Mouse (Mus musculus) macrophage (primary cell): ENCODE data around the gene Commd1. TPM values are rescaled to one million over a fixed set of nuclear protein-coding genes. Genes with fewer than 3 reads are reported as not detected.

ENCODE experiments used
- H3K27ac ChIP-seq: fragments of 350-480 bp; formaldehyde crosslinking; 2 replicates; pipeline ENCODE4 v1.9.0; 2021
- H3K36me3 ChIP-seq: fragments of 350-480 bp; formaldehyde crosslinking; 2 replicates; pipeline ENCODE4 v1.9.0; 2021; ENCODE audit errors: inconsistent target
- H3K4me3 ChIP-seq: fragments of 350-480 bp; formaldehyde crosslinking; 2 replicates; pipeline ENCODE4 v1.9.0; 2021; ENCODE audit errors: inconsistent target
- H3K79me2 ChIP-seq: fragments of 350-480 bp; formaldehyde crosslinking; 2 replicates; pipeline ENCODE4 v1.9.0; 2021; ENCODE audit errors: inconsistent target
- WGBS: methylation state at CpG from one replicate; pipeline ENCODE4 v1.1.7; 2026; ENCODE audit warnings: inconsistent platforms; ENCODE audit not compliant: missing documents; 5-methylcytosine and 5-hydroxymethylcytosine counted together
- polyA plus RNA-seq: library from polyadenylated mRNA; stranded (reverse); fragments of 250-400 nt; gene quantifications from 3 replicates; pipeline ENCODE4 v1.2.4, GENCODE M21; 2018; ENCODE audit warnings: inconsistent platforms

Gene Commd1
- polyA plus RNA-seq, 1 experiment from 2014 or later: 67.8 TPM

GRCm38 (mm10) chr11:23007481-23008180 is 25.4 kb upstream of the Commd1 start, which contains the start of gene Fam161a:
TSS of gene Fam161a (plus strand) at chr11:23007531.
- Histone ChIP-seq H3K79me2 (no peaks in the 10 kb centered on the region), H3K4me3 (peak within 1 kb of the TSS; percentile 63), H3K36me3 (peaks cover 19% of the 10 kb centered on the region), H3K27ac (peak within 1 kb of the TSS; percentile 57)
- 2% methylated on average over 22 of the region's 22 CpGs for WGBS

GRCm38 (mm10) chr11:23007166-23007480 is 24.9 kb upstream of the Commd1 start:
- Histone ChIP-seq H3K4me3 (peak overlapping the region; percentile 63), H3K27ac (peak overlapping the region; percentile 57; the same call in 1 of the 2 replicates), H3K36me3 (peaks cover 24% of the 10 kb centered on the region), H3K79me2 (no peaks in the 10 kb centered on the region)
- 6% methylated on average over 6 of the region's 6 CpGs for WGBS

- Histone ChIP-seq H3K4me3 (no peak overlapping the region), H3K79me2 (no peaks in the 10 kb centered on the region), H3K36me3 (peaks cover 42% of the 10 kb centered on the region), H3K27ac (no peak overlapping the region)
- 92% methylated on average over 1 of the region's 1 CpGs for WGBS
These were observed 23.1 kb upstream of the Commd1 start for GRCm38 (mm10) chr11:23005276-23005675.

GRCm38 (mm10) chr11:22998308-22998707 is 16.1 kb upstream of the Commd1 start:
- Histone ChIP-seq H3K4me3 (no peak overlapping the region), H3K79me2 (peaks cover 33% of the 10 kb centered on the region), H3K36me3 (peaks cover 88% of the 10 kb centered on the region), H3K27ac (no peak overlapping the region)
- WGBS: 77% methylated on average over 1 of the region's 1 CpGs

- peaks cover 64% of the 10 kb centered on the region for H3K36me3 ChIP-seq
- 96% methylated on average over 4 of the region's 4 CpGs for WGBS
- H3K27ac ChIP-seq: no peak overlapping the region
- H3K4me3 ChIP-seq: no peak overlapping the region
- H3K79me2 ChIP-seq: peaks cover 61% of the 10 kb centered on the region
These were observed 13.3 kb upstream of the Commd1 start for GRCm38 (mm10) chr11:22995461-22995860.

- Histone ChIP-seq H3K36me3 (peaks cover 52% of the 10 kb centered on the region), H3K27ac (no peak overlapping the region), H3K4me3 (no peak overlapping the region), H3K79me2 (peaks cover 61% of the 10 kb centered on the region)
- 100% methylated on average over 2 of the region's 2 CpGs for WGBS
These were observed 12.1 kb upstream of the Commd1 start for GRCm38 (mm10) chr11:22994271-22994670.

- peaks cover 25% of the 10 kb centered on the region for H3K36me3 ChIP-seq
- WGBS: 17% methylated on average over 14 of the region's 14 CpGs
- peak overlapping the region; percentile 78 for H3K4me3 ChIP-seq
- H3K27ac ChIP-seq: peak overlapping the region; percentile 33
- peaks cover 57% of the 10 kb centered on the region for H3K79me2 ChIP-seq
These were observed 9.1 kb upstream of the Commd1 start for GRCm38 (mm10) chr11:22991218-22991835.

- 0% methylated on average over 64 of the region's 66 CpGs for WGBS
- H3K36me3 ChIP-seq: peaks cover 18% of the 10 kb centered on the region; the same call in 1 of the 2 replicates
These were observed 8.4 kb upstream of the Commd1 start, which contains the start of gene Cct4 for GRCm38 (mm10) chr11:22990393-22991126. TSS of gene Cct4 (plus strand) at chr11:22990519.

GRCm38 (mm10) chr11:22989786-22990185 is 7.6 kb upstream of the Commd1 start:
- Histone ChIP-seq H3K27ac (peak overlapping the region; percentile 46), H3K36me3 (peaks cover 13% of the 10 kb centered on the region; the same call in 1 of the 2 replicates), H3K79me2 (peaks cover 43% of the 10 kb centered on the region), H3K4me3 (peak overlapping the region; percentile 28)
- 75% methylated on average over 1 of the region's 1 CpGs for WGBS

More at GRCm38 (mm10) chr11:22990393-22991126, 8.4 kb upstream of the Commd1 start, which contains the start of gene Cct4:
- peak within 1 kb of the TSS; percentile 46 for H3K27ac ChIP-seq
- H3K4me3 ChIP-seq: peak within 1 kb of the TSS; percentile 78
- peaks cover 51% of the 10 kb centered on the region for H3K79me2 ChIP-seq

GRCm38 (mm10) chr11:22987357-22987756 is 5.2 kb upstream of the Commd1 start:
- 48% methylated on average over 2 of the region's 2 CpGs for WGBS

GRCm38 (mm10) chr11:22985510-22985909 is 3.3 kb upstream of the Commd1 start:
- Histone ChIP-seq H3K36me3 (no peaks in the 10 kb centered on the region), H3K79me2 (peaks cover 11% of the 10 kb centered on the region), H3K4me3 (no peak overlapping the region), H3K27ac (no peak overlapping the region)
- WGBS: 93% methylated on average over 3 of the region's 3 CpGs

More at GRCm38 (mm10) chr11:22987357-22987756, 5.2 kb upstream of the Commd1 start:
- Histone ChIP-seq H3K79me2 (peaks cover 19% of the 10 kb centered on the region), H3K36me3 (no peaks in the 10 kb centered on the region), H3K27ac (no peak overlapping the region), H3K4me3 (no peak overlapping the region)

- no peaks in the 10 kb centered on the region; the same call in 1 of the 2 replicates for H3K36me3 ChIP-seq
- peak overlapping the region; percentile 76; the same call in 1 of the 2 replicates for H3K4me3 ChIP-seq
- WGBS: 94% methylated on average over 6 of the region's 6 CpGs
- no peak overlapping the region for H3K27ac ChIP-seq
- H3K79me2 ChIP-seq: peaks cover 37% of the 10 kb centered on the region
These were observed 664 bp upstream of the Commd1 start for GRCm38 (mm10) chr11:22982846-22983245.

GRCm38 (mm10) chr11:22981543-22981950 is 635 bp downstream of the Commd1 start:
- Histone ChIP-seq H3K4me3 (peak overlapping the region; percentile 76), H3K27ac (peak overlapping the region; percentile 62), H3K36me3 (no peaks in the 10 kb centered on the region; the same call in 1 of the 2 replicates), H3K79me2 (peaks cover 50% of the 10 kb centered on the region)
- under 1% methylated on average over 12 of the region's 12 CpGs for WGBS

GRCm38 (mm10) chr11:22981041-22981440 is 1.1 kb downstream of the Commd1 start:
- Histone ChIP-seq H3K4me3 (peak overlapping the region; percentile 76), H3K36me3 (no peaks in the 10 kb centered on the region; the same call in 1 of the 2 replicates), H3K79me2 (peaks cover 55% of the 10 kb centered on the region), H3K27ac (peak overlapping the region; percentile 62)
- WGBS: 35% methylated on average over 4 of the region's 4 CpGs
